Mouse (Mus musculus): Measurements from ENCODE around the gene Mlf2.
A peak's percentile ranks its signal among the peaks of the same experiment; 100 is the strongest.
"Not testable (repeated sequence)": the region's sequence is repeated elsewhere in the genome, so short reads cannot be mapped to it uniquely, and the experiment has no call there.

Mlf2 gene

GRCm38 (mm10) chr6:124930754-124931524 lies at the start of gene Mlf2:
TSS of gene Mlf2 (plus strand) at chr6:124931386.
- peak; percentile 100 for DNase-seq

- DNase-seq: no peak
Measured at GRCm38 (mm10) chr6:124881821-124882220, 49.4 kb upstream of the Mlf2 start.

GRCm38 (mm10) chr6:124883351-124883750 lies 47.8 kb upstream of the Mlf2 start:
- no peak for DNase-seq

- no peak for DNase-seq
Measured at GRCm38 (mm10) chr6:124884714-124885500, 46.3 kb upstream of the Mlf2 start.

- no peak for DNase-seq
Measured at GRCm38 (mm10) chr6:124885956-124886381, 45.2 kb upstream of the Mlf2 start.

GRCm38 (mm10) chr6:124887986-124888385 lies 43.2 kb upstream of the Mlf2 start, which contains the start of gene Cd4:
TSS of gene Cd4 (minus strand) at chr6:124888221.
- no peak for DNase-seq

- no peak for DNase-seq
Measured at GRCm38 (mm10) chr6:124888555-124889125, 42.5 kb upstream of the Mlf2 start.

GRCm38 (mm10) chr6:124890997-124891396 lies 40.2 kb upstream of the Mlf2 start:
- DNase-seq: no peak

GRCm38 (mm10) chr6:124894113-124894512 lies 37.1 kb upstream of the Mlf2 start:
- DNase-seq: not testable (repeated sequence)

GRCm38 (mm10) chr6:124898359-124898758 lies 32.8 kb upstream of the Mlf2 start:
- DNase-seq: no peak

- no peak for DNase-seq
Measured at GRCm38 (mm10) chr6:124900056-124900800, 31.0 kb upstream of the Mlf2 start.

GRCm38 (mm10) chr6:124900801-124901480 lies 30.2 kb upstream of the Mlf2 start:
- DNase-seq: no peak

- no peak for DNase-seq
Measured at GRCm38 (mm10) chr6:124901851-124902250, 29.3 kb upstream of the Mlf2 start.

GRCm38 (mm10) chr6:124903580-124904151 lies 27.5 kb upstream of the Mlf2 start:
- peak; percentile 98 for DNase-seq

- DNase-seq: peak; percentile 78
Measured at GRCm38 (mm10) chr6:124904161-124904981, 26.8 kb upstream of the Mlf2 start.

- no peak for DNase-seq
Measured at GRCm38 (mm10) chr6:124904991-124905860, 26.0 kb upstream of the Mlf2 start.

GRCm38 (mm10) chr6:124907767-124908166 lies 23.4 kb upstream of the Mlf2 start:
- DNase-seq: no peak

- DNase-seq: no peak
Measured at GRCm38 (mm10) chr6:124910032-124910431, 21.2 kb upstream of the Mlf2 start.

- no peak for DNase-seq
Measured at GRCm38 (mm10) chr6:124911533-124912218, 19.5 kb upstream of the Mlf2 start, which contains the start of gene Lag3. TSS of gene Lag3 (minus strand) at chr6:124911705.

All from kidney, adult 18-20 months (tissue).